Mouse (Mus musculus): Measurements from ENCODE around the gene Trim30b.
A peak's percentile ranks its signal among the peaks of the same experiment; 100 is the strongest.
"Not testable (repeated sequence)": the region's sequence is repeated elsewhere in the genome, so short reads cannot be mapped to it uniquely, and the experiment has no call there.

Gene Trim30b

DNA sequence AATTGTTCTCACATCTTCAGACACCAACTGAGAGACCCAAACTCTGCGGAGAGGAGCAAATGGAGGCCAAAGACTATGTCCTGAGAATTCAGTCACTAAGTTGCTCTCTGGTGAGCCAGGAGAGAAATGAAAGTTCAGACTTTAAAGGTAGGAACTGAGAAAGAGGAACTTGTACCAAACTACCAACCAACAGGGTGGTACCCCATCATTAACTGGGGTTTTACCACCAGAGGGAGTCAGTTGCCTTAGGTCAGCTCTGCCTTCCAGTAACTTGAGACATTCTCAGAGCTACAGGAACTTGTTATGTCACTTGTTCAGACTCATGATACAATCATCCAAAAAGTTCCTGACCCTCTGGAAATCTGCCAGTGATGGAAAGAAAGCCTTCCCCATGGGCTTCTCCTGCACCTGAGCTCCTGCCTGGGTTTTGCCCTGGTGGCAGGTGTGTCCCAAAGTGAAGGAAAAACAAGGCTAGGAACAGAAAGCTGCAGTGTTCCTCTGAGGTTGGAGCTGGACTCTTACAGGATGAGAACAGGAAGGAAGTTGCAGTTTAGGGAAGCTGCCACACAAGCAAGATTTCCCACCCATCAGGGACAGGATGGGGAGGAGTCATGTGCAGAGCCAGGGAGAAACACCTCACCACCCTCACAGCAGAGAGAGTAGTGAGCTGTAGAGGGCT lies at the start of gene Trim30b:
TSS of gene Trim30b (minus strand) at position 149 of the 679 bp plus-strand sequence.
- DNase-seq (ENCODE audit: low read depth, low spot score): no peak

DNA sequence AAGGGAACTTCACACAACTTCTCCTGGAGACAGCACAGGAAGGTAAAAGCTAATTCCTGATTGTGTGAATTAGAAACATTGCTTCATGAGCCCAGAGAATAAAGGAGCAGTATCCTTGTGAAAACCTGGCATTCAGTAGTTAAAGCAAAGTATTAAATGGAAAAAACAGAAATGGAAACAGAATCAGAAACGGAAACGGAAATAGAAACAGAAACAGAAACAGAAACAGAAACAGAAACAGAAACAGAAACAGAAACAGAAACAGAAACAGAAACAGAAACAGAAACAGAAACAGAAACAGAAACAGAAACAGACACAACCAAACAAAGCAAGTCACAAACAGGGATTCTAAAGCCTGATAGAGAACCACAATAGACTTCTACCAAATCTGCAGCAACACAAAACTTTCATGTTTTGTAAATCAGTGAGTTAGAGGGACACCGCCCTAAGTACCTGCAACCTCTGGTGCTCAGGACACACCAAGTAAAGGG lies 34.8 kb upstream of the Trim30b start:
- no peak for DNase-seq (ENCODE audit: low read depth, low spot score)

DNA sequence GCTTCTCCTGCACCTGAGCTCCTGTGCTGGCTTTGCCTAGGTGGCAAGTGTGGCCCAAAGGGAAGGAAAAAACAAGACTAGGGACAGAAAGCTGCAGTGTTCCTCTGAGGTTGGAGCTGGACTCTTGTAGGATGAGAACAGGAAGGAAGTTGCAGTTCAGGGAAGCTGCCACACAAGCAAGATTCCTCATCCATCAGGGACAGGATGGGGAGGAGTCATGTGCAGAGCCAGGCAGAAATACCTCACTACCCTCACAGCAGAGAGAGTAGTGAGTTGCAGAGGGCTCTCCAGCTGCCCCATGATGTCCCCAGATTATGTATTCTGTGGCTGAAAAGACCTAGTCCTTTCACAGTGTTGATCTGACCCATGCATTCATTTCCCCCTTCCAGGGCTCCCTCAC lies 31.5 kb upstream of the Trim30b start:
- DNase-seq (ENCODE audit: low read depth, low spot score): no peak

DNA sequence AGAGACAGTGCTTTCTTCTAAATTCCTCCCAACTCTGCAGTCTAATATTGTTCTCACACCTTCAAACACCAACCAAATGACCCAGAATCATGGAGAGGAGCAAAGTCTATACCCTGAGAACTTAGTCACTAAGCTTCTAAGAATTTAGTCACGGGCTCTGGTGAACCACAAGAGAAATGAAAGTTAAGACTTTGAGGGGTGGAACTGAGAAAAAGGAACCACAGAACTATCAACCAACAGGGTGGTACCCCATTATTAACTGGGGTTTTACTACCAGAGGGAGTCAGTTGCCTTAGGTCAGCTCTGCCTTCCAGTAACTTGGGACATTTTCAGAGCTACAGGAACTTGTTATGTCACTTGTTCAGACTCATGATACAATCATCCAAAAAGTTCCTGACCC lies 31.0 kb upstream of the Trim30b start, which contains the start of gene Trim30c:
TSS of gene Trim30c (minus strand) at position 140 of the 400 bp plus-strand sequence.
- DNase-seq (ENCODE audit: low read depth, low spot score): no peak

DNA sequence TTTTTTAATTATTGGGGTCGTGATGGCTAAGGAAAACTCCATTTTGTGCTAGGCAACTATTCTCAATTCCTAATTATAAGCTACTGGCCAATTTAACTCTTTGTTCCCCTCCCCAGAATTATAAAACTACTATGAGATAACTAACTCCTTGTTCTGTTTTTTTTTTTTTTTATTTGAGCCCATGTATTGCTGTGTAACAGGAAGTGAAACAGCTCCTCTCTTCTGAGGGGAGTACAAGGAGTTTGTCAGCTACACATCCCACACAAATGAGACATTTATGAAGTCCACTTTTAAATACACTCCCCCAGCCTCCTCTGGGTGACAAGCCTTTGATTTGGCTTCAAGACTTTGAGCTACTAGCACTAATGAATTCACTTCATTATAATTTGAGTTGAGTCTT lies 28.8 kb upstream of the Trim30b start:
- no peak for DNase-seq (ENCODE audit: low read depth, low spot score)

DNA sequence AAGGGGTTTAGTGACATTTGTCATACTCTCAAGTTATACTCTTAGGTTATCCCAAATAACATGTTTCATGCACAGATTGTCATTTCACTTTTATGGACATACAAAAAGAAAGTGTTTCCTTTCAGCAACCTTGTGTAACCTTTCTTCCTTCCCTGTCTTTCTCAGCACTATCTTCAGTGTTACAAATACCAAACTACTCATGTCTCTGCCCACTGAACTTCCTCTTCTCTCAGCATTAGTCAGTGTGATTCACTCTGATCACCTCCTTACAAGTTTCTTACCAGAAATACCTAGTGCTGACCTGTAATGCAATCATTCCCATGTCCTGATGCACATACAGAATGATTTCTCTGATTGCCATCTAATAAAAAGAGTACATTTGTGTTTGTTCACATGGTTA lies 3.3 kb downstream of the Trim30b start:
- DNase-seq (ENCODE audit: low read depth, low spot score): no peak

DNA sequence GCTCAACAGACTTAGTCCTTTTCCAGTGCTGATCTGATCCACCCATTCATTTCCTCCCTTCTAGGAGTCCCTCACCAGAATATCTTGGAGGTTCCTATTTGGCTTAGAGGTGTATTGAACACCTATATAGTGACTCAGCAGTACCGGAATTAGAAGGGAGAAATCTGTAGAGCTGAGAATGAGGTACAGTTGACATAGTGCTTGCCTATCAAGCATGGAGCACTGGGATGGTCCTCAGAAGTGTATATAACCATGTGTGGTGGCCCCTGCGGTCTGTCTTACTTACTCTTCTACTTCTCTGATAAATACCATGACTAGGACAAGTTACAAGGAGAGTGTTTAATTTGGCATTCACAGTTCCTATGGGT lies 16.1 kb downstream of the Trim30b start:
- no peak for DNase-seq (ENCODE audit: low read depth, low spot score)

DNA sequence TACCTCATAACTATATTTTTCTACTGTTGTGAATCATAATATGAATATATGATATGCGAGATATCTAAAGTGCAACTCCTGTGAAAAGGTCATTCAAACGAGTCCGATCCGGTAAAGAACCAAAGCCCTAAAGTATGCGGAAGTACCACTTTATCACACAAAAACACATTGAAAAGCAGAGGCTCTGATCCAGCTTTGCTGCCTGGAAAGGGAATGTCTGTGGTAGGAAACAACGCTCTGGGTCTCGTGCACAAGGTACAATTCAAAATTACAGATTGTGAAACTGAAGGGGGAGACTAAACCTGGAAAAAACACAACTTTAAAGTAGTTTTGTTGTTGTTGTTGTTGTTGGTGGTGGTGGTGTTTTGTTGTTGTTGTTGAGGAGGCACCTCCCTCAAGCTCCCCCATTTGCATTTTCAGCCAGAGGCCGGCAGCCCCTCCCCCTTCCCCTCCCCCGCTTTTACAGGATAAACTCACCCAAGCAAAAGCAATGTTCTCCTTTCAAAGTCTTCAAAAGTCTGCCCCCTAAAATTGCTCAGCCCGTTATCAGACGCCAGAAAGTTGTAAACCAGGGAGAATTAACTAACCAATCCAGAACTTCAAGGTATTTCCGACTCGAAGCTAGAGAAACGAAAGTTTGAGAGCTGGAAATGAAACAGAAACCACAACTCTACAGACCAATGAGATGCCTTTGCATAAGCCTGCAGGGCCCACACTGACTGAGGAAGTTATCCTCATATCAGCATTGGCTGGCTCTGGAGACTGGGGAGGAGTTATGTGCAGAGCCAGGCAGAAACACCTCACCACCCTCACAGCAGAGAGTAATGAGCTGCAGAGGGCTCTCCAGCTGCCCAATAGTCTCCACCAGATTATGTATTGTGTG lies 16.7 kb downstream of the Trim30b start, which contains the start of gene Trim12c:
TSS of gene Trim12c (minus strand) at position 646 of the 883 bp plus-strand sequence.
- peak; percentile 30 for DNase-seq (ENCODE audit: low read depth, low spot score)

DNA sequence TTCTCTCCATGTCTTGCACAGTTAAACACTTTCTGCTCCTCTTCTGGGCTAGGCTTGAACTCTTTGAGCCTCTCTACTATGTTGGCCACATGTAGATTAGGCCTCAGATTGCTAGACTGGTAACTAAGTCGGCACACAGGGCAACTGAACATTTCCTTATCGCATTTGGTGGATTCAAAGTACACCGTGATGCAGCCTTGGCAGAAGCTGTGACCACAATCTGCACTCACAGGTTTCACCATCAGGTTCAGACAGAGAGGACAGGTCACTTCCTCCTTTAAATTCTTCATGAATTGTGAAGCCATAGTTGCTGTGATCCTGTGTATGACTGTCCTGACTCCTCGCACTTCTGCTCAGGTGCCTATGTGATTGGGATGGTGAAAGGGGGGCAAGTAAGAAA lies 21.6 kb downstream of the Trim30b start:
- DNase-seq (ENCODE audit: low read depth, low spot score): not testable (repeated sequence)

DNA sequence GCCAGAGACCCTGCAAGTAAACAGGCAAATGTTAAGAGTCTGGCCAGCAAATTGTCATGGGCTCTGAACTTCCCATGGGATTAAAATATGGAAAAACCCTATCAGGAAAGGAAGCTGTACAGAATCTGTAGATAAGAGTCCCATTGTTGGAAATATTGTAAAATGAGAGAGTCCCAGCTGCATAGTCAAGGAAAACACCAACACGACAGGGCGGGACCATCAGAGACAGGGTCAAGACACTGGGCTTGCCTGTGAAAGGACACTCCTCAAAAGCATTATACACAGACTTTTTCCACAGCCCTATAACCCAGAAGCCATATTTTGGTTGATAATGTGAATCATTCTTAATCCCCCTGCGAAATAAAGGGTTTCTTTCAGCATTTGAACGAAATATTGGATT lies 28.9 kb downstream of the Trim30b start:
- not testable (repeated sequence) for DNase-seq (ENCODE audit: low read depth, low spot score)

DNA sequence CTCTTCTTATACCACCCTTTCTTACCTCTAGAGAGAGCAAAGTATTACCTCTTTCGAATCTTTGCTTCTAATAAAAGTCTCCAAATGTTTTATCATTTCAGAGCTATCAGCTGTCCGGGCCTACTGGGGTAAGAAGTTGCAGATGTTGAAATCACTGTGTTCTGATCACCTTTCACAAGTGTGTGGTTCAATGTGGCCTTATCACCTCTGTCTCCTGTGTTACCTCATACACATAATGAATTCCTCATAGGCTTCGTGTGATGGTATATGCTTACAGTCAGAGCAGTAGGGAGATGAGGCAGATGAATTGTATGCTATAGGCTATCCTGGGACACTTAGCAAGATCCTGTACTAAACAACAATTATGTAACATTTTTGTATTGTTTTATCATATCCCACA lies 34.1 kb downstream of the Trim30b start:
- not testable (repeated sequence) for DNase-seq (ENCODE audit: low read depth, low spot score)

DNA sequence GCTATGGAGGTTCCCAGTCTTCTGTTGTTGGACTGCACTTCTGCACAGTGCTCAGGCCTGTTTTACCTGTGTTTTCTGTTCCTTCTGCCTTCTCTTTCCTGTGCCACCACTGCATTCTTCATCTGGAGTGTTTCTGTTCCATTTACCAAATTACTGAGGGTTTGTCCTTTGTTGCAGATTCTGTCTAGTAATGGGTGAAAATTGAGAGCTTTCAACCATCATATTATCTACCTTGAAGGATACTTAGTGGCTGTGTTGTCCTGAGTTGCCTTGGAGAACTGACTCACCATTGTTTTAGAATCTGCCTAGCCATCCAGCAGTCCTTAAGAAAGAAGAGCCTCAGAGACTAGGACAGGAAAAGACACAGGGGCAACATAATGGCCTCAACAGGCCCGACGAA lies 40.5 kb downstream of the Trim30b start, which contains the start of gene Trim34b:
TSS of gene Trim34b (plus strand) at position 301 of the 400 bp plus-strand sequence.
- DNase-seq (ENCODE audit: low read depth, low spot score): not testable (repeated sequence)

DNA sequence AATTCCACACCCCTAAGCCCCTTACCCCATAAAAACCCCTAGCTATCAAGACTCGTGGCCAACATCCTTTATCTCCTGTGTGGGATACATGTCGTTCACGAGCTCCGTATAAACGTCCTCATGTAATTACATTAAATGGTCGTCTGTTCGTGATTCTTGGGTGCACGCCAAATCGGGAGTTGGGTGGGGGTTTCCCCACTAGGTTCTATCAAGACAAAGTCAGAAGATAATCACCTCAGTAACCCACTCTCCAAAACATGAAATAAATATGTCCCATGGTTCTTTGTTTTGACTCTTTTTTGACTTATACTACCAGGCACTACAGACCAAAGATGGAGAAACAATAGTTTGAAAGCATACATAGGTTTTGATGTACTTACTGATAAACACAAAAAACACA lies 47.7 kb downstream of the Trim30b start:
- DNase-seq (ENCODE audit: low read depth, low spot score): no peak

DNA sequence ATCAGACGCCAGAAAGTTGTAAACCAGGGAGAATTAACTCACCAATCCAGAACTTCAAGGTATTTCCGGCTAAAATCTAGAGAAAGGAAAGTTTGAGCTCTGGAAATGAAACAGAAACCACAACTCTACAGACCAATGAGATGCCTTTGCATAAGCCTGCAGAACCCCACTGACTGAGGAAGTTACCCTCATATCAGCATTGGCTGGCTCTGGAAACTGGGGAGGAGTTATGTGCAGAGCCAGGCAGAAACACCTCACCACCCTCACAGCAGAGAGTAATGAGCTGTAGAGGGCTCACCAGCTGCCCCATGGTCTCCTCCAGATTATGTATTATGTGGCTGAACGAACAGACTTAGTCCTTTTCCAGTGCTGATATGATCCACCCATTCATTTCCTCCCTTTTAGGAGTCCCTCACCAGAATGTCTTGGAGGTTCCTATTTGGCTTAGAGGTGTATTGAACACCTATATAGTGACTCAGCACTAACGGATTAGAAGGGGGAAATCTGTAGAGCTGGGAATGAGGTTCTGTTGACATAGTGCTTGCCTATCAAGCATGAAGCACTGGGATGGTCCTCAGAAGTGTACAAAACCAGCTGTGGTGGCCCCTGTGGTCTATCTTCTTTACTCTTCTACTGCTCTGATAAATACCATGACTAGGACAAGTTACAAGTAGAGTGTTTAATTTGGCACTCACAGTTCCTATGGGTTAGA lies 54.2 kb downstream of the Trim30b start, which contains the start of gene Trim12a:
TSS of gene Trim12a (minus strand) at position 98 of the 712 bp plus-strand sequence.
- DNase-seq (ENCODE audit: low read depth, low spot score): not testable (repeated sequence)

DNA sequence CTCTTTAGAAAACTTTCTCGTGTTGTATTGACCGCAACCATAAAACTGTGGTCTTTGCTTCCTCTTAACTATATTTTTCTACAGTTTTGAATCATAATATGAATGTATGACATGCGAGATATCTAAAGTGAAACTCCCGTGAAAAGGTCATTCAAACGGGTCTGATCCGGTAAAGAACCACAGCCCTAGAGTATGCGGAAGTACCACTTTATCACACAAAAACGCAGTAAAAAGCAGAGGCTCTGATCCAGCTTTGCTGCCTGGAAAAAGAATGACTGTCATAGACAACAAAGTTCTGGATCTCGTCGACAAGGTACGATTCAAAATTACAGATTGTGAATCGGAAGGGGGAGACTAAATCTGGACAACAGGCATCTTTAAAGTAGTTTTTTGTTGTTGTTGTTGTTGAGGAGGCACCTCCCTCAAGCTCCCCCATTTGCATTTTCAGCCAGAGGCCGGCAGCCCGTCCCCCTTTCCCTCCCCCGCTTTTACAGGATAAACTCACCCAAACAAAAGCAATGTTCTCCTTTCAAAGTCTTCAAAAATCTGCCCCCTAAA lies 54.8 kb downstream of the Trim30b start:
- DNase-seq (ENCODE audit: low read depth, low spot score): no peak

Data from embryo, embryonic 11.5 days (tissue).